Mouse (Mus musculus) cerebellum, adult 9-10 months (tissue): ENCODE measurements at regions not wholly inside any gene's neighbourhood (a gene's known extent, or its start where the extent isn't known, plus 50 kb on each side); places are given as distances from the start of the nearest gene placed in this dataset.

Experiments used
- DNase-seq: peaks from one replicate; pipeline ENCODE4 v3.0.0; 2022

- no peak for DNase-seq
Observed at GRCm38 (mm10) chr12:57809961-57810360, 246.0 kb downstream of the Ttc6 start.

- DNase-seq: no peak
Observed at GRCm38 (mm10) chr12:57823809-57824208, 259.9 kb downstream of the Ttc6 start.

- peak; percentile 26 for DNase-seq
Observed at GRCm38 (mm10) chr12:57825754-57826153, 261.8 kb downstream of the Ttc6 start.

GRCm38 (mm10) chr12:57842813-57843212 is 278.9 kb downstream of the Ttc6 start:
- DNase-seq: no peak

GRCm38 (mm10) chr12:57871028-57871427 is 307.1 kb downstream of the Ttc6 start:
- DNase-seq: no peak

- no peak for DNase-seq
Observed at GRCm38 (mm10) chr12:57890783-57891478, 320.6 kb upstream of the Sstr1 start.

- no peak for DNase-seq
Observed at GRCm38 (mm10) chr12:57891556-57891955, 320.0 kb upstream of the Sstr1 start.

GRCm38 (mm10) chr12:57897751-57898250 is 313.8 kb upstream of the Sstr1 start:
- no peak for DNase-seq

GRCm38 (mm10) chr12:57904658-57905057 is 306.9 kb upstream of the Sstr1 start:
- DNase-seq: no peak

- no peak for DNase-seq
Observed at GRCm38 (mm10) chr12:57918211-57918610, 293.4 kb upstream of the Sstr1 start.

GRCm38 (mm10) chr12:57922031-57922430 is 289.5 kb upstream of the Sstr1 start:
- no peak for DNase-seq

- DNase-seq: no peak
Observed at GRCm38 (mm10) chr12:57924422-57924821, 287.1 kb upstream of the Sstr1 start.

- no peak for DNase-seq
Observed at GRCm38 (mm10) chr12:57926886-57927285, 284.7 kb upstream of the Sstr1 start.

GRCm38 (mm10) chr12:57928030-57928429 is 283.5 kb upstream of the Sstr1 start:
- DNase-seq: no peak

GRCm38 (mm10) chr12:57931856-57932255 is 279.7 kb upstream of the Sstr1 start:
- no peak for DNase-seq

- no peak for DNase-seq
Observed at GRCm38 (mm10) chr12:57949886-57950285, 261.7 kb upstream of the Sstr1 start.

GRCm38 (mm10) chr12:57958527-57958926 is 253.0 kb upstream of the Sstr1 start:
- DNase-seq: no peak

GRCm38 (mm10) chr12:57960171-57960570 is 251.4 kb upstream of the Sstr1 start:
- no peak for DNase-seq

GRCm38 (mm10) chr12:57969168-57969567 is 242.4 kb upstream of the Sstr1 start:
- DNase-seq: no peak

GRCm38 (mm10) chr12:57970163-57970562 is 241.4 kb upstream of the Sstr1 start:
- no peak for DNase-seq

GRCm38 (mm10) chr12:57972484-57972883 is 239.1 kb upstream of the Sstr1 start:
- no peak for DNase-seq
